Mouse (Mus musculus) hindlimb bud, embryonic 11.5 days (tissue): ENCODE measurements around the gene Akap6.

ENCODE experiments used
- DNase-seq: peaks from one replicate; pipeline ENCODE4 v3.0.0-alpha.2; 2012; ENCODE audit warnings: low read depth, low spot score; ENCODE audit errors: extremely low spot score

Gene Akap6

DNA sequence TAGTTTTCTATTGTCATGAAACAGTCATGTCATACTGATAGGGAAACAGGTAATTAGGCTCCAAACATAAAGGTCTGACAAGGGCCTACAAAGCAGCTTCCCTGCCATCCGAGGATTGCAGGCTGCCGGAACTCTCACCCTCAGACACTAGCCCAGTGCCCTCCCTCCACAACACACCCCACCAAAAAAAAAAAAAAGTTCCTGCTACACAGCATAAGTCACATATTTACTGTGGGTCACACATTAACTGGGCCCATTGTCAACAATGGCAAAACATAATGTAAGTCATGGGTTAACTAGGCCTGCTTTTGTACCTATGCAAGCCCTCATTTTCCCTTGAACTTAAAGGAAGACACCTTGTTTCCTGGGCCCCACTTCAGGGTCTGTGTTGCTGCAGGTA is 435.0 kb downstream of the Akap6 start:
- no peak for DNase-seq

DNA sequence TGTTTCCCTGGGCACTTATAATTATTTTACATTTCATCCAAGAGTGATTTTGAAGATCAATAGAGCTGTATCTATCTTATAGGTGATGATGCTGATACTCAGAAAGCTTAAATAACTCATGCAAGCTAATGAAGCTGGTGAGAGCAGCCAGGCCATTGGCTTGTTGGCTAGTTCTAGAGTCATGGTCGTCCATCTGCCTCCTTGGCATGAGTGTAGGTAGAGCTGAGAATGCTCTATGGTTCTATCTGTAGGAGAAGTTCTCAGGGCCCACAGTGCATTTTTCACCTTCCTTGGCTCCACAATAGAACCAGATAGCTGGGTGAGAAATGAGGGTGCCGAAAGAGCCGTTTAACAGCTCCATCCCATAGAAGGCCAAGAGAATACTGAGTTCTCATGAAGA is 438.1 kb downstream of the Akap6 start:
- no peak for DNase-seq

DNA sequence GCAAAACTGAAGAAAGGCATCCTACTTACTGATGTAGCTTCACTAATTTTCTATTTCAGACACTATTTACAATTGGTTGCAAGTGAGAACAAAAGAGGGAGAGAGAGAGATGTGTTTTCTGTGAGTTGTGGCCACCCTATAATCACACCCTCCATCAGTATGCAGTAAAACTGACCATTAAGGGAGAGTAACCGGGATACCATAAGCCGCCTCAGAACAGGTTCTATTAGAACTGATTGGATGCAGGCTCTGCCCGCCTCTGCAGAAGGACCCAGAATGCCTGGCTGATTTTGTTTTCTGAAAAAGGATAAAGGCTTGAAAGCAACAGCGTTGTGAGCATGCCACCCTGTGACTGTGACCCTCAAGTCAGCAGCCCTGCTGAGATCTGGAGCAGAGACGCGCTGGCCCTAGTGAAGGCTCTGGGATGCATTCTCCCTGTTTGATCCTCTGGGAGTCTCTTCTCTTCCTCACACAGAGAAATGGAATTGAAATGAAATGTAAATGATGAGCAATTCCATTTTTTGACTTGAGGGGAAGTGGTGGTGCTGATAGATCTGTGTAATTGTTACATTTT is 445.0 kb downstream of the Akap6 start:
- DNase-seq: no peak

DNA sequence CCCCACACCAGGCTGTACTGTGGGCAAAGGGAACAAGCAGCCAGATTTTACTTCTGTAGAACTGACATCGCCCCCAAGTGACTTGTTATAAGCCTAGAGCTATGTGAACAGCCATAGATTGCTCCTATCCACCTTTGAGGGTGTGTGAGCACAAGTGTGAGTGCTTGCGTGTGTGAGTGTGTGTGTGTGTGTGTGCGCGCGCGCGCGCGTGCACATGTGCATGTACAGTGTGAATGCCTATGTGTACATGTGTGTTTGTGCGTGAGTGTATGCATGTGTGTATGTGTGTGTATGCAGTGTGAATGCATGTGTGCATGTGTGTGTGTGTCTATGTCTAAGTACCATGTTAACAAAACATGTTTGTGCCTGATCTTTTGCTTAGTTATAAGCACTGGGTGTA is 445.6 kb downstream of the Akap6 start:
- no peak for DNase-seq

DNA sequence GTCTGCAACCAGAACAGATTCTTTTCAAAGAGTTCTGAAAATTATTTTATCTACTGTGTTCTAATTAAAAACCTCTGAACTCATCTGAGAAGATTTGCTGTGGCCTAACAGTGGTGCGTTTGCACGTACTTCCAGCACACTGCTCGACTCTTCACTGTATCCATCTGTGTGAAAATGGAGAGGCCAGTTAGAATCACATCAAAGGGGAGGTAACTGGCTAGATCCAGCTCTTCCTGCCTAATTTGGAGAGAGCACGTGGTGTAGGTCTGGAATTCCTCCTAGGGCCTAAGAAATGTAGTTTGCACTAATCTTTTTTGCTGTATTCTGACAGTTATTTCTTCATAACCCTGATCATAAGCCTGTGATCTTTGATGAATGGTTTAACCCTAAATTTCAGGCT is 446.3 kb downstream of the Akap6 start:
- DNase-seq: no peak

DNA sequence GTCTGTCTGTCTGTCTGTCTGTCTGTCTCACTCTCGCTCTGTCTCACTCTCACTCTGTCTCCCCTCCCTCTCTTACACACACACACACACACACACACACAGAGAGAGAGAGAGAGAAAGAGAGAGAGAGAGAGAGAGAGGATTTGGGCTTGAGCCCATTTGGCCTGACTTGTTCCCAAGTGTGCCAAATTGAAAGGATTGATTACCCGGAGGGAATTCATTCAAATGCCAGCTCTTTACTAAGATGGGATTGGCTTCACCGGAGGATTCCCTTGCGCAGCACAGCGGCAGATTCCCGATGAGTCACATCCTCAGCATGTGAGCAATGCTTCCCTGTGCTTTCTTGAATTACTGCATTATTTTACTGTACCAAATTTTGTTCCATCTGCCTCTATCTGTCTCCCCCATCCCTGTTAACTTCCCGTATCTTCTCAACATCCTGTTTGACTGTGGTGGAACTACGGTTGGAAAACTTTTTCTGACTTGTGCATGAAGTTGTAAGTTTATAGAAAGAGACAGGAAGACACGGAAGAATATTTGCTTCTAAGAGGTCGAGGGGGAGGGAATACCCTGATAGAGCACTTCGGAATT is 447.4 kb downstream of the Akap6 start:
- no peak for DNase-seq

DNA sequence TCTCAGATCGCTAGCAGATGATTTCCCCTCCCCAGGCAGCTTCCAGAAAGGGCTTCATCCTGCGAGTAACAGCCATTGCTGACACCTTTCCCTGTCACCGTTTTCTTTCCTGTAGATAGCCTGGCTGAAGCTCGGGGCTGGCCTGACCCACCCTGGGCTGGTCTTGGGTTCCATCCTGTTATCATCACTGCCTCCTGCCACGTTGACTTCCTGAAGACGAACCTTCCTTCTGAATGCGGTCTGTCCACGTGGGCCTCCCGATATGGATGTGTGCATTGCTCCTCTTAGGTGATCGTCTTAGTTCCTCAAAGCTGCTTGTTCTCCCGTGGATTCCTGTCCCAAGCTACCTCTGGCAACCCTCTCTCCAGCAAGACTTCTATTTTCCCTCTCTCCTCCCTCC is 448.5 kb downstream of the Akap6 start:
- DNase-seq: no peak

DNA sequence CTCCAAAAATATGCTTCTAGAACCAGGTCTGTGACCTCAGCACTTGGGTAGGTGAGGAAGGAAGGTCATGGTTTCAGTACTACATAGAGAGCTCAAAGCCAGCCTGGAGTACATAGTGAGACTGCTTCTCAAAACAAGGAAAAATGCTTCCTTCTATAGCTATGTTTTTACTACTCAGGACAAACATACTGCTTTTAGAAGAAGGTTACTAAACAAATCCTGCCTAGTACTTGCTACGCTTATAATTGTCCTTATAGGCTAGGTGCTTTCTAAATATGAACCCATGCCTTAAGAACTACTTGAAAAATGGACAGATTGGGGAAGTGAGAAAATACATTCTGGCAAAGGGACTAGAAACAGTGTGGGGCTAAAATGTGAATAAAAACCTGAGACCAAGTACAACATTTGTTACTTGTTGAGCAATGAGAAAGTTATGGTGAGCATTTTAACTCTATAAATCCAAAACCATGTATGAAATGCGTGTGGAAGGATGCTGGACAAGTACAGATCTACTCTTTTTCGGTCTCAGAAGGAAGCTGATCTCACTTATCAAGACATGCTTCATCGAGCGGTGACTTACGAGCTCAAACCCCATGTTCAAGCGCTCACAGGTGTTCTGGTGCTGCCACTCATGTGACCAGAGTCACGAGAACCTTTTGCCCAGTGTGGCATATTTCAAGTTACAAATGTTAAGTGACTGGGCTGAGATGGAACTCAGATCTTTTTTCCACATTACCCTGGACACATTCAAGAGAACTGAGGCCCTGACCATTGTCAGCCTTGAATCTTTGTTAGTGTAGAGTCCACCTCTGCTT is 469.2 kb downstream of the Akap6 start:
- DNase-seq: no peak

DNA sequence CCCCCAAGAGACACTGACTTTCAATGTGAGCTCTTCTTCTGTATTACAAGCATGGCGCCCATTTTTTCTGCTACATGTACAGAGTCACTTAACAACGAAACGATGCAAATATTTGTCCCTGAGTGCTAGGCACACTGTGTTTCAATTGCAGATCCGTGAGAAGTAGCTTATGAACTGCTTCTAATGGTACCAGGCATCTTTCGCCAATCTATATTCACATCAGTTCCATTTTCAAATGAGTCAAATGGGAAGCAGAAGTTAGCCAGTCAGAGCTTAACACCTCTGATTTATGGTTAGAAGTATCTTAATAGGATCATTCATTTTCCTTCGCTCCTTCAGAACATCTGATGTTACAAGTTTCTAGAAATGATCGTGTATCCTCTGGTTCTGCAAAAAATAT is 492.3 kb downstream of the Akap6 start:
- no peak for DNase-seq

DNA sequence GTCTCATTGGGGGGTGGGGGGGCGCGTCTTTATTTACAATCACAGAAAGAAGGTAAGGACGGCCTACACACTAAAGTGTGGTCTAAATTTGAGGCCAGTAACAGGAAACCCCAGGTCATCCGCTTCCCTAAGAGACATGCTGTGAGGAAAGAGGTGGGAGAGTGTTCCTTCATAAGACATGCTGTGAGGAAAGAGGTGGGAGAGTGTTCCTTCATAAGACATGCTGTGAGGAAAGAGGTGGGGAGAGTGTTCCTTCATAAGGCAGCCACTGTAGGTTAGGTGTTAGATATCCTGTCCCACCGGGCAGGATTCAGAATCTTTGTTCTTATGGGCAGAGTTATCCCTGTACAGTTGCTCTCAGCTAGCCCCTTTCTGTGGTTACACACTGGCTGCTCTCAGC is 494.5 kb downstream of the Akap6 start:
- no peak for DNase-seq
